Mouse (Mus musculus): ENCODE measurements around the gene Rbm44.

- TF ChIP-seq CTCF (IDR thresholded peaks at IDR 0.05; ENCODE audit: control insufficient read depth, insufficient read depth, insufficient replicate concordance, low read depth, low read length): no peak
- TF ChIP-seq POLR2A (IDR thresholded peaks at IDR 0.05; ENCODE audit: control insufficient read depth, low read depth, low read length): no peak
These were observed 54.9 kb downstream of the Rbm44 start for GRCm38 (mm10) chr1:91199793-91200192.
